Mouse (Mus musculus): ENCODE measurements at regions not wholly inside any gene's neighbourhood (a gene's known extent, or its start where the extent isn't known, plus 50 kb on each side); places are given as distances from the start of the nearest gene placed in this dataset.

GRCm38 (mm10) chr5:75347774-75348116 is 195.7 kb downstream of the Pdgfra start:
- 20% methylated on average over 5 of the region's 5 CpGs for WGBS
- Histone ChIP-seq H3K4me3 (replicated peaks) (no peak overlapping the region), H3K4me1 (peaks cover 12% of the 10 kb centered on the region), H3K4me2 (no peak overlapping the region), H3K9me3 (no peaks in the 10 kb centered on the region; the same call in 1 of the 2 replicates), H3K27ac (no peak overlapping the region), H3K9ac (no peak overlapping the region), H3K36me3 (replicated peaks) (no peaks in the 10 kb centered on the region), H3K27me3 (peaks cover 86% of the 10 kb centered on the region)
- no peak for ATAC-seq (ENCODE audit: low FRiP score)

GRCm38 (mm10) chr5:75355266-75355665 is 203.2 kb downstream of the Pdgfra start:
- Histone ChIP-seq H3K27ac (no peak overlapping the region), H3K27me3 (peaks cover 73% of the 10 kb centered on the region), H3K4me1 (no peaks in the 10 kb centered on the region), H3K9ac (no peak overlapping the region), H3K4me2 (no peak overlapping the region), H3K4me3 (replicated peaks) (no peak overlapping the region), H3K9me3 (no peaks in the 10 kb centered on the region), H3K36me3 (replicated peaks) (no peaks in the 10 kb centered on the region)
- WGBS = 28% methylated on average over 1 of the region's 1 CpGs
- ATAC-seq (ENCODE audit: low FRiP score) = no peak

DNA sequence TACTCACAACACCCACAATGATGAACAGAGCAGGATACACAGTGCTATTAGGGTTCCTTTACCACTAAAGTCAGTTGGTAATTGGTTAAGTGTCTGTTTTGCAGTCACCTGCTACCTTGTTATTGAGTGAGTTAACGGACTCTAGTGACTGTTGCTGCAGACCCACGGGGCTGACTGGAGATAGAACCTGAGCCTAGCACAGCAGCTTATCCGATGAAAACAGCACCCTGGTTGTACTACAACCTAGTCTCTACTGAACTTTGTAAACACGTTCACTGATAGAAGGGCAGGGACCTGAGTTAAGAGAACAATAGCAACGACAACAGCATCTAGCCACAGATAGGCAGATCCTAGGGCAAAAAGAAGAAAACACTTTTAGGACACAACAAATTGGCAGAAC is 206.8 kb downstream of the Pdgfra start:
- H3K4me2 ChIP-seq = no peak overlapping the region
- ATAC-seq (ENCODE audit: low FRiP score) = no peak
- no peak overlapping the region for H3K4me3 ChIP-seq (replicated peaks)
- no peaks in the 10 kb centered on the region for H3K36me3 ChIP-seq (replicated peaks)
- H3K27me3 ChIP-seq = peaks cover 44% of the 10 kb centered on the region
- no peak overlapping the region for H3K9ac ChIP-seq
- no peaks in the 10 kb centered on the region for H3K9me3 ChIP-seq
- H3K27ac ChIP-seq = no peak overlapping the region
- H3K4me1 ChIP-seq = no peaks in the 10 kb centered on the region
- 83% methylated on average over 5 of the region's 5 CpGs for WGBS

GRCm38 (mm10) chr5:75363832-75364231 is 210.9 kb upstream of the Kit start:
- Histone ChIP-seq H3K4me3 (replicated peaks) (no peak overlapping the region), H3K4me2 (no peak overlapping the region), H3K27me3 (0 out of 2 replicates have a peak, but pooled peaks cover 4% of the 10 kb centered on the region), H3K4me1 (no peaks in the 10 kb centered on the region), H3K27ac (no peak overlapping the region), H3K9me3 (no peaks in the 10 kb centered on the region), H3K9ac (no peak overlapping the region), H3K36me3 (replicated peaks) (no peaks in the 10 kb centered on the region)
- no peak for ATAC-seq (ENCODE audit: low FRiP score)
- 88% methylated on average over 6 of the region's 6 CpGs for WGBS

DNA sequence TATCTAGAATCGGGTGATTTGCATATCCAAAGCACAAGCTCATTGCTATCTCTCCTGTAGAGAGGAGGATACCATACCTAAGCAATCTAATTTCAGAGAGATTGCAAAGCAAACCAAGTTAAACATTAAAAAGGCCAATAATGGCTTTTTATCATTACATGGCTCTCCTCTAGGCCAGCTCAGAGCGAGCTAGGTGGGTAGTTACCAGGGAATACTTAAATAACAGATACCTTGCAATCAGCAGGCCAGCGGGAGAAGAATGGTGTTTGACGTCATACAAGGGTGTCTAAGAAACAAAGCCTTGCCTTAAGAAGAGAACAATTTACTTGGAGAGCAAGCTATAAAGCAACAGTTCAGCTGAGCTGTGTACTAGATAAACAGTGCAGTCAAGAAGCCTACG is 207.4 kb upstream of the Kit start:
- Histone ChIP-seq H3K4me3 (replicated peaks) (no peak overlapping the region), H3K4me1 (no peaks in the 10 kb centered on the region), H3K27me3 (0 out of 2 replicates have a peak, but pooled peaks cover 4% of the 10 kb centered on the region), H3K9me3 (0 out of 2 replicates have a peak, but pooled peaks cover under 1% of the 10 kb centered on the region), H3K36me3 (replicated peaks) (no peaks in the 10 kb centered on the region), H3K27ac (no peak overlapping the region), H3K4me2 (no peak overlapping the region), H3K9ac (no peak overlapping the region)
- no peak for ATAC-seq (ENCODE audit: low FRiP score)
- WGBS = 80% methylated on average over 5 of the region's 5 CpGs

DNA sequence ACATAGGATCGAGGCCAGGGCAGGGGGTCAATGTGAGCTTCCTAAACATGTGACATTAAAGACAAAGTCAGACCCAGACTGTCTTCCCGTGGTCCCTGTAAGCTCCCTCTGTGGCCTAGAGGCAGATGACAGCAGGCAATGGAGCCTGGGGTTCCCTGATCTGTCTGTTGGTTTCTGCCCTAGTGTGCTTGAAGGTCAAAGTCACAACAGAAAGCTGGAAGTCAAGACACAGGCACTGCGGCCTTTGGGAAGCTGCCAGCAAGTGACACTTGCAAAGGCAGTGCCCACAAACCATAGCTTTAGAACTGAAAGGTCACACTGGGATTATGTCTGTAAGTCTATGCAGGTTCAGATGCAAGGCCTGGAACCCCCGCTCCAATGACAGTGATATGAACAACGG is 206.0 kb upstream of the Kit start:
- H3K4me3 ChIP-seq (replicated peaks) = no peak overlapping the region
- 88% methylated on average over 5 of the region's 5 CpGs for WGBS
- no peak overlapping the region for H3K4me2 ChIP-seq
- H3K9ac ChIP-seq = no peak overlapping the region
- 0 out of 2 replicates have a peak, but pooled peaks cover 4% of the 10 kb centered on the region for H3K9me3 ChIP-seq
- H3K27me3 ChIP-seq = 0 out of 2 replicates have a peak, but pooled peaks cover 2% of the 10 kb centered on the region
- ATAC-seq (ENCODE audit: low FRiP score) = no peak
- no peaks in the 10 kb centered on the region for H3K36me3 ChIP-seq (replicated peaks)
- H3K27ac ChIP-seq = no peak overlapping the region
- H3K4me1 ChIP-seq = no peaks in the 10 kb centered on the region

DNA sequence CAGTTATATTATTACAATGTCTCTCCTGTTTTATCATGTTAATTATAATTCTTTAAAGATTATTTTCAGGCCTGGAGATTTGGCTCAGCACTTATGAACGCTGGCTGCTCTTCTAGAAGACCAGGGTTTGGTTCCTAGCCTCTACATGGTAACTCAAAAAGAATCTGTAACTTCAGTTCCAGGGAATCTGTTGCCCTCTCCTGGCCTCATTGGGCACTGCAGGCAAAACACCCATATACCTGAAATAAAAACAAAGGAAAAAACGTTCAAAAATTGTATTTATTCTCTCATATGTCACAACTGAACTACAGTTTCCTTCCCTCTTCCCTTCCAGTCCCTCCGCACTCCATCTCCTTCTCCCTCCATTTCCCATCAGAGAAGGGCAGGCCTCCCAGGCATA is 201.9 kb upstream of the Kit start:
- Histone ChIP-seq H3K27me3 (no peaks in the 10 kb centered on the region), H3K36me3 (replicated peaks) (no peaks in the 10 kb centered on the region), H3K4me2 (no peak overlapping the region), H3K4me1 (no peaks in the 10 kb centered on the region), H3K27ac (no peak overlapping the region), H3K9me3 (0 out of 2 replicates have a peak, but pooled peaks cover 4% of the 10 kb centered on the region), H3K4me3 (replicated peaks) (no peak overlapping the region), H3K9ac (no peak overlapping the region)
- 60% methylated on average over 3 of the region's 3 CpGs for WGBS
- ATAC-seq (ENCODE audit: low FRiP score) = no peak

GRCm38 (mm10) chr5:75377311-75378300 is 197.1 kb upstream of the Kit start:
- Histone ChIP-seq H3K36me3 (replicated peaks) (no peaks in the 10 kb centered on the region), H3K4me2 (no peak overlapping the region), H3K9ac (no peak overlapping the region), H3K27ac (no peak overlapping the region), H3K4me1 (no peaks in the 10 kb centered on the region), H3K27me3 (no peaks in the 10 kb centered on the region), H3K4me3 (replicated peaks) (no peak overlapping the region), H3K9me3 (no peaks in the 10 kb centered on the region)
- WGBS = 65% methylated on average over 19 of the region's 19 CpGs
- no peak; the same call in 1 of the 2 replicates for ATAC-seq (ENCODE audit: low FRiP score)

DNA sequence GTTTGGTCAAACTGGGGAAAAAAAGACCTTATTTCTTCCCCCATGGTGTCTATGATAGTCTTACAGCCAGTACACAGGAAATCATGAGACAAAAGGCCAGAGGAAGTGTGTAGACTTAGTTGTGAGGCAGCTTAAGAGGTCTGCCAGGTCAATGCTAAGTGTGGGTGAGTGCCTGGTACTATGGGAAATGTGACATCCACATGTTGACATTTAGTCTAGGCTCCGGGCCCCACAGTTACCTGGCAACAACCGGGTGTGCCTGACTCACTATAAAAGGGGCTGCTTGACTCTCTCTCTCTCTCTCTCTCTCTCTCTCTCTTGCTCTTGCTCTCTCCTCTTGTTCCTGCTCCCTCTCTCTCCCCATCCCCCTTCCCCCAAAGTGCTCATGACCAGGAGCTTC is 196.1 kb upstream of the Kit start:
- 70% methylated on average over 2 of the region's 2 CpGs for WGBS
- no peaks in the 10 kb centered on the region for H3K9me3 ChIP-seq
- H3K36me3 ChIP-seq (replicated peaks) = no peaks in the 10 kb centered on the region
- H3K9ac ChIP-seq = no peak overlapping the region
- H3K4me1 ChIP-seq = no peaks in the 10 kb centered on the region
- no peak overlapping the region for H3K4me2 ChIP-seq
- no peaks in the 10 kb centered on the region for H3K27me3 ChIP-seq
- no peak for ATAC-seq (ENCODE audit: low FRiP score)
- H3K27ac ChIP-seq = no peak overlapping the region
- no peak overlapping the region for H3K4me3 ChIP-seq (replicated peaks)

- Histone ChIP-seq H3K27me3 (no peaks in the 10 kb centered on the region), H3K4me3 (replicated peaks) (no peak overlapping the region), H3K9ac (no peak overlapping the region), H3K4me1 (no peaks in the 10 kb centered on the region), H3K4me2 (no peak overlapping the region), H3K9me3 (no peaks in the 10 kb centered on the region), H3K36me3 (replicated peaks) (no peaks in the 10 kb centered on the region), H3K27ac (no peak overlapping the region)
- WGBS = 77% methylated on average over 1 of the region's 1 CpGs
- ATAC-seq (ENCODE audit: low FRiP score) = no peak
Measured at GRCm38 (mm10) chr5:75380340-75380739, 194.4 kb upstream of the Kit start.

GRCm38 (mm10) chr5:75382138-75382537 is 192.6 kb upstream of the Kit start:
- Histone ChIP-seq H3K36me3 (replicated peaks) (no peaks in the 10 kb centered on the region), H3K4me1 (no peaks in the 10 kb centered on the region), H3K27ac (no peak overlapping the region), H3K4me2 (no peak overlapping the region), H3K9me3 (no peaks in the 10 kb centered on the region), H3K4me3 (replicated peaks) (no peak overlapping the region), H3K27me3 (no peaks in the 10 kb centered on the region), H3K9ac (no peak overlapping the region)
- no peak for ATAC-seq (ENCODE audit: low FRiP score)
- 94% methylated on average over 3 of the region's 3 CpGs for WGBS

- Histone ChIP-seq H3K27ac (no peak overlapping the region), H3K4me2 (no peak overlapping the region)
- ATAC-seq (ENCODE audit: low FRiP score) = no peak
Measured at GRCm38 (mm10) chr5:75387886-75388454, 186.7 kb upstream of the Kit start.

More at GRCm38 (mm10) chr5:75387886-75388454, 186.7 kb upstream of the Kit start:
- Histone ChIP-seq H3K36me3 (replicated peaks) (no peaks in the 10 kb centered on the region), H3K9me3 (no peaks in the 10 kb centered on the region), H3K4me1 (no peaks in the 10 kb centered on the region), H3K27me3 (no peaks in the 10 kb centered on the region; the same call in 1 of the 2 replicates), H3K9ac (no peak overlapping the region), H3K4me3 (replicated peaks) (no peak overlapping the region)
- WGBS = 52% methylated on average over 13 of the region's 13 CpGs
